Mouse (Mus musculus): ENCODE measurements around the gene Atf7. TPM values are rescaled to one million over a fixed set of nuclear protein-coding genes. Genes with fewer than 3 reads are reported as not detected.
"Not testable (repeated sequence)": the region's sequence is repeated elsewhere in the genome, so short reads cannot be mapped to it uniquely, and the experiment has no call there.

Atf7 gene
- polyA plus RNA-seq, 1 experiment from 2014 or later: 33.7 TPM

GRCm38 (mm10) chr15:102616174-102616573 lies 9.1 kb downstream of the Atf7 start:
- Histone ChIP-seq H3K9me3 (no peaks in the 10 kb centered on the region), H3K36me3 (0 out of 2 replicates have a peak, but pooled peaks cover 2% of the 10 kb centered on the region), H3K27ac (no peak overlapping the region), H3K27me3 (no peaks in the 10 kb centered on the region), H3K4me2 (replicated peaks) (no peak overlapping the region), H3K4me3 (no peak overlapping the region), H3K4me1 (no peaks in the 10 kb centered on the region), H3K9ac (no peak overlapping the region)
- 97% methylated on average over 2 of the region's 2 CpGs for WGBS
- ATAC-seq (ENCODE audit: insufficient number of reproducible peaks, insufficient read depth, low FRiP score, low TSS enrichment): no peak

- H3K9ac ChIP-seq: no peak overlapping the region
- no peaks in the 10 kb centered on the region for H3K27me3 ChIP-seq
- ATAC-seq (ENCODE audit: insufficient number of reproducible peaks, insufficient read depth, low FRiP score, low TSS enrichment): no peak
- no peak overlapping the region for H3K4me2 ChIP-seq (replicated peaks)
- no peaks in the 10 kb centered on the region for H3K9me3 ChIP-seq
- no peak overlapping the region for H3K4me3 ChIP-seq
- no peak overlapping the region for H3K27ac ChIP-seq
- H3K4me1 ChIP-seq: no peaks in the 10 kb centered on the region
- no peaks in the 10 kb centered on the region for H3K36me3 ChIP-seq
These were observed 11.0 kb downstream of the Atf7 start for GRCm38 (mm10) chr15:102614224-102614623.

DNA sequence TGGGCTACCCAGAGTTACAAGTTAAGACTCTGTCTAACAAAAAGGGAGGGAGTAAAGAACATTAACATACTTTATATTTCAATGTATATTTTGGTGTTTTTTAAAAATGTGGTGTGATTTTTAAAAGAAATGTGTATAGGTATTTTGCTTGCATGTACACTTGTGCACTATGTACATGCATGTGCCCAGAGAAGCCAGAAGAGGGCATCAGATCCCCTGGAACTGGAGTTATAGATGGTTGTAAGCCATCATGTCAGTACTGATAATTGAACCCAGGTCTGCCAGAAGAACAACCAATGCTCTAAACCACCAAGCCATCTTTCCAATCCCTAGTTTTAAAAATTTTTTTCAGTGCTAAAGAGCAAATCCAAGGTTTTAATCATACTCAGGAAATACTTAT lies 12.3 kb downstream of the Atf7 start:
- no peak overlapping the region for H3K9ac ChIP-seq
- ATAC-seq (ENCODE audit: insufficient number of reproducible peaks, insufficient read depth, low FRiP score, low TSS enrichment): no peak
- no peaks in the 10 kb centered on the region for H3K27me3 ChIP-seq
- H3K27ac ChIP-seq: no peak overlapping the region
- H3K4me2 ChIP-seq (replicated peaks): no peak overlapping the region
- H3K36me3 ChIP-seq: no peaks in the 10 kb centered on the region
- no peaks in the 10 kb centered on the region for H3K9me3 ChIP-seq
- no peak overlapping the region for H3K4me3 ChIP-seq
- no peaks in the 10 kb centered on the region for H3K4me1 ChIP-seq

- H3K36me3 ChIP-seq; H3K4me2 ChIP-seq (replicated peaks); ATAC-seq (ENCODE audit: insufficient number of reproducible peaks, insufficient read depth, low FRiP score, low TSS enrichment); H3K27me3 ChIP-seq; H3K27ac ChIP-seq; H3K4me1 ChIP-seq; H3K9me3 ChIP-seq; H3K9ac ChIP-seq; H3K4me3 ChIP-seq: not testable (repeated sequence)
- WGBS: 72% methylated on average over 1 of the region's 1 CpGs
These were observed 16.7 kb downstream of the Atf7 start for GRCm38 (mm10) chr15:102608586-102608985.

- no peaks in the 10 kb centered on the region for H3K9me3 ChIP-seq
- no peak overlapping the region for H3K9ac ChIP-seq
- 0 out of 2 replicates have a peak, but pooled peaks cover 7% of the 10 kb centered on the region for H3K4me1 ChIP-seq
- H3K27ac ChIP-seq: no peak overlapping the region
- H3K4me3 ChIP-seq: no peak overlapping the region
- H3K36me3 ChIP-seq: 0 out of 2 replicates have a peak, but pooled peaks cover 3% of the 10 kb centered on the region
- ATAC-seq (ENCODE audit: insufficient number of reproducible peaks, insufficient read depth, low FRiP score, low TSS enrichment): no peak
- no peak overlapping the region for H3K4me2 ChIP-seq (replicated peaks)
- WGBS: 66% methylated on average over 8 of the region's 8 CpGs
- no peaks in the 10 kb centered on the region for H3K27me3 ChIP-seq
These were observed 31.1 kb downstream of the Atf7 start for GRCm38 (mm10) chr15:102593996-102594656.

GRCm38 (mm10) chr15:102592674-102593073 lies 32.6 kb downstream of the Atf7 start:
- WGBS: 40% methylated on average over 1 of the region's 1 CpGs
- no peak overlapping the region for H3K4me3 ChIP-seq
- H3K9ac ChIP-seq: no peak overlapping the region
- no peaks in the 10 kb centered on the region for H3K9me3 ChIP-seq
- 0 out of 2 replicates have a peak, but pooled peaks cover 3% of the 10 kb centered on the region for H3K36me3 ChIP-seq
- no peak overlapping the region for H3K4me2 ChIP-seq (replicated peaks)
- H3K4me1 ChIP-seq: 0 out of 2 replicates have a peak, but pooled peaks cover 7% of the 10 kb centered on the region
- no peaks in the 10 kb centered on the region for H3K27me3 ChIP-seq
- no peak for ATAC-seq (ENCODE audit: insufficient number of reproducible peaks, insufficient read depth, low FRiP score, low TSS enrichment)
- no peak overlapping the region for H3K27ac ChIP-seq

DNA sequence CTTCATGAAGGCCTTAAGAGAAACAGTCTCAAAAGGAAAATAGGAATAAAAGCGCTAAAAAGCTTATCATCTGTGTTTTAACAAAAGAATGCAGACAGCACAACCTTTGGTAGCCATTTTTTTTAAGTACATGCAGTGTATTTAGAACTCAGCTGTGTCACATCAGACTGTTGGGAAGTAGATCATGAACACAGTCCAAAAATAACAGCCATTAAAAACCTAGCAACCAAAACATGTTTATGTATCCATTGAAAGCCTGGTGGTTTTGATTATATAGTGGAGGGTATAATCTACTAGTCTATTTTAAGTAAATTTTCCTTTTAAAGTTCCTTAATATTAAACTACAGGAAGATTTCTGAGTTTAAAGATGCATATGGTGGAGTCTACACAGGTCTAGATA lies 34.7 kb downstream of the Atf7 start:
- no peak for ATAC-seq (ENCODE audit: insufficient number of reproducible peaks, insufficient read depth, low FRiP score, low TSS enrichment)
- H3K4me1 ChIP-seq: 0 out of 2 replicates have a peak, but pooled peaks cover 7% of the 10 kb centered on the region
- no peaks in the 10 kb centered on the region for H3K27me3 ChIP-seq
- 94% methylated on average over 1 of the region's 1 CpGs for WGBS
- H3K4me2 ChIP-seq (replicated peaks): no peak overlapping the region
- H3K4me3 ChIP-seq: no peak overlapping the region
- no peak overlapping the region for H3K27ac ChIP-seq
- H3K9ac ChIP-seq: no peak overlapping the region
- no peaks in the 10 kb centered on the region for H3K9me3 ChIP-seq
- 0 out of 2 replicates have a peak, but pooled peaks cover 3% of the 10 kb centered on the region for H3K36me3 ChIP-seq

DNA sequence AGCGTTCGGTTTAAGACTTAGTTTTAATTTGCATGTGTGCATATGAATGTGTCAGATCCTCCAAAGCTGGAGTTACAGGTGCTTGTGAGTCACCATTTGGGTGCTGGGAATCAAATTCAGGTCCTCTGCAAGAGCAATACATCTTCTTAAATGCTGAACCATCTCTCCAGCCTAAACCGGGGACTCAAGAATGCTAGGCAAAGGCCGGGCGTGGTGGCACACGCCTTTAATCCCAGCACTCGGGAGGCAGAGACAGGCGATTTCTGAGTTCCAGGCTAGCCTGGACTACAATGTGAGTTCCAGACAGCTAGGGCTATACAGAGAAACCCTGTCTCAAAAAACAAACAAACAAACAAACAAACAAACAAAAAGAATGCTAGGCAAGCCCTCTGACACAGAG lies 35.4 kb downstream of the Atf7 start:
- H3K4me2 ChIP-seq (replicated peaks): no peak overlapping the region
- H3K9ac ChIP-seq: no peak overlapping the region
- H3K27me3 ChIP-seq: no peaks in the 10 kb centered on the region
- H3K4me3 ChIP-seq: no peak overlapping the region
- H3K27ac ChIP-seq: no peak overlapping the region
- no peaks in the 10 kb centered on the region for H3K9me3 ChIP-seq
- WGBS: 93% methylated on average over 8 of the region's 8 CpGs
- H3K36me3 ChIP-seq: 0 out of 2 replicates have a peak, but pooled peaks cover 3% of the 10 kb centered on the region
- no peak for ATAC-seq (ENCODE audit: insufficient number of reproducible peaks, insufficient read depth, low FRiP score, low TSS enrichment)
- H3K4me1 ChIP-seq: 0 out of 2 replicates have a peak, but pooled peaks cover 4% of the 10 kb centered on the region

- 0 out of 2 replicates have a peak, but pooled peaks cover 3% of the 10 kb centered on the region for H3K36me3 ChIP-seq
- WGBS: 90% methylated on average over 5 of the region's 5 CpGs
- H3K4me3 ChIP-seq: no peak overlapping the region
- no peaks in the 10 kb centered on the region for H3K27me3 ChIP-seq
- 0 out of 2 replicates have a peak overlapping the region, but pooled peaks have one; percentile 17 for H3K27ac ChIP-seq
- H3K4me1 ChIP-seq: no peaks in the 10 kb centered on the region
- no peak overlapping the region for H3K4me2 ChIP-seq (replicated peaks)
- H3K9ac ChIP-seq: no peak overlapping the region
- H3K9me3 ChIP-seq: no peaks in the 10 kb centered on the region
- no peak for ATAC-seq (ENCODE audit: insufficient number of reproducible peaks, insufficient read depth, low FRiP score, low TSS enrichment)
These were observed 39.8 kb downstream of the Atf7 start for GRCm38 (mm10) chr15:102585501-102585900.

DNA sequence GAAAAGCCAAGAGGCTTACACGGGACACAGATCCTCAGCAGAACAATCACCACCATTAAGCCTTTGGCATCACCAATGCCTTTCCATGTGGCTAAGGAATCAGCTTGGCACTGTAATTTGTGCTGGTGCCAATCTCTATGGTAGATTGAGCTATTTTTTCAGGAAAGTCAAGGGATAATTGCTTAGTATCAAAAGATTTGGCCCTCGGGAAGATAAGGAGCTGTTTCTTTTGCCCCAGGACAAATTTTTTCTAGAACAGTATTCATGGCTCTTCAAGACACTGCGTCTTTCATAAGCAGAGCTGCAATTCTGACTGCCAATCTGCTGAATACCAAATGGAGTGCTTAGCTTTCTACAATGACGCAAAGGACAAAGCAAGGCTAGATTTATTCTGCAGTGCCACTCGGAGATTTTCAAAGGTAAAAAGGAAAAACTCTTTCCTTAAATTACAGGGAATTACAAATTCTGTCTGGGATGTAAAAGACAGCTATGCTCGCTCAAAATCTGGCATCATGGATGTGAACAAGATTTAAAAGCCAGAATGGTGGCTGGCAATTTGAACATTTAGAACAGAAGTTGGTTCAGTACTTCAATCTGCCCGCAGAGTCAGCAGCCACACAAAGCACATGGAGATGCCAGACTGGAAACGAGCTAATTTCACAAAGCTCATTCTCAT lies 41.4 kb downstream of the Atf7 start:
- Histone ChIP-seq H3K27me3 (no peaks in the 10 kb centered on the region), H3K36me3 (no peaks in the 10 kb centered on the region), H3K4me1 (no peaks in the 10 kb centered on the region), H3K9me3 (no peaks in the 10 kb centered on the region), H3K4me2 (replicated peaks) (no peak overlapping the region), H3K9ac (no peak overlapping the region), H3K27ac (no peak overlapping the region), H3K4me3 (no peak overlapping the region)
- WGBS: 46% methylated on average over 8 of the region's 8 CpGs
- no peak for ATAC-seq (ENCODE audit: insufficient number of reproducible peaks, insufficient read depth, low FRiP score, low TSS enrichment)

DNA sequence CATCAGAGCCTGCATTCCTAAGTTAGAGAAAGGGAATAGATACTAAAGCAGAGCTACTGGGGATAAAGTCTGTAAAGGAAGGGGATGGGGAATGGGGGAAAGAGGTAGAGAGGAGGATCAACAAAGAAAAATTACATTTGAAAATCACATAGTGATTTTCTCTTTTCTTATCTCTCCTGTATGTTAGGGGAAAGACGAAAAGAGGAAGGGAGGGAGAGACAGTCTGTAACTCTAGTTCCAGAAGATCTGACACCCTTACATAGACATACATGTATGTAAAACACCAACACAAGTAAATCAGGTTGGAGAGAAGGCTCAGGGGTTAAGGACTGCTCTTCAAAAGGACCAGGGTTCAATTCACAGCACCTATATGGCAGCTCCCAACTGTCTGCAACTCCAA lies 44.1 kb downstream of the Atf7 start:
- ATAC-seq (ENCODE audit: insufficient number of reproducible peaks, insufficient read depth, low FRiP score, low TSS enrichment): no peak
- H3K9me3 ChIP-seq: no peaks in the 10 kb centered on the region
- H3K36me3 ChIP-seq: no peaks in the 10 kb centered on the region
- no peaks in the 10 kb centered on the region for H3K4me1 ChIP-seq
- no peak overlapping the region for H3K4me3 ChIP-seq
- H3K4me2 ChIP-seq (replicated peaks): no peak overlapping the region
- no peaks in the 10 kb centered on the region for H3K27me3 ChIP-seq
- no peak overlapping the region for H3K9ac ChIP-seq
- 47% methylated on average over 1 of the region's 1 CpGs for WGBS
- no peak overlapping the region for H3K27ac ChIP-seq

DNA sequence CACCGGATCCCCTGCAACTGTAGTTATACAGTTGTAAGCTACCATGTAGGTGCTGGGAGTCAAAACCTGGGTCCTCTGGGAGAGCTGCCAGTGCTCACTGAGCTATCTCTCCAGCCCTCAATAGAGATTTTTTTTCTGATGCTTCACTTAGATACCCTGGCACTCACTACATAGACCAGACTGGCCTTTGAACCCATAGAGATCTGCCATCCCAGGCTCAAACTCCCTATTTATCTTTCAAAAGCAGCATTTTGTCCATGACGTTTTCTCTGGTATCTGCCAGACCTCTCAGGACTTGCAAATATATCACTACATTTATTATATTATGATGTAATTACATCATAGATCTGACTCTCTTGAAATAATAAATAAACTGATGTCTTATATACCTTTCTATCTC lies 46.9 kb downstream of the Atf7 start:
- Histone ChIP-seq H3K36me3 (no peaks in the 10 kb centered on the region), H3K27me3 (no peaks in the 10 kb centered on the region), H3K9ac (no peak overlapping the region), H3K9me3 (no peaks in the 10 kb centered on the region), H3K4me1 (no peaks in the 10 kb centered on the region), H3K4me3 (no peak overlapping the region), H3K4me2 (replicated peaks) (no peak overlapping the region), H3K27ac (no peak overlapping the region)
- 94% methylated on average over 2 of the region's 2 CpGs for WGBS
- no peak for ATAC-seq (ENCODE audit: insufficient number of reproducible peaks, insufficient read depth, low FRiP score, low TSS enrichment)
